Mouse (Mus musculus) spleen, postnatal 36 days (tissue): ENCODE results near the gene Mecom.

Source experiments
- DNase-seq, 2 experiments: peaks; one replicate each; pipeline ENCODE4 v3.0.0; 2022; ENCODE audit warnings: low spot score in 2 of 2, mixed read lengths in 1 of 2

Mecom gene

GRCm38 (mm10) chr3:30483006-30483684, 64.7 kb downstream of the Mecom start:
- DNase-seq = no peak

- no peak for DNase-seq
These were observed 66.1 kb downstream of the Mecom start for GRCm38 (mm10) chr3:30481682-30482081.

- DNase-seq = no peak
These were observed 67.3 kb downstream of the Mecom start for GRCm38 (mm10) chr3:30480551-30480950.

- no peak for DNase-seq
These were observed 69.6 kb downstream of the Mecom start for GRCm38 (mm10) chr3:30478252-30478651.

DNA sequence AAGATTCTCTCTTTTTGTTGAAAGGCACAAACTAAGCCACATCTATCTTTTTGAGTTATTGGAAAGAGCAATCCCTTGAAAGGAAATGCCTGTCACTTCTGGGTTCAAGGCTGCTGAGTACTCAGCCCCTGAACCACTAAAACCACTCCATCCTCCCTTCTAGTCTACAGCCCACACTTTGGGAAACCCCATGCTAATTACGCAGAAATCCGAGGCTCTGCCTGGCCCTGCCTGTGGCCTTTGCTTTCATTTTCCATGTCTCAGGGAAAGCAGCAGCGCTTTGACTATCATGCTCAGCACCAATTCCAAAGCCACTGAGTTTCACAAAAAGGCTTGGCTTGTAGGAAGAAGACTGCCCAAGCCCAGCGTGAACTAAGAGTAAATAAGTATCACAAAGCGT, 70.8 kb downstream of the Mecom start:
- no peak for DNase-seq

DNA sequence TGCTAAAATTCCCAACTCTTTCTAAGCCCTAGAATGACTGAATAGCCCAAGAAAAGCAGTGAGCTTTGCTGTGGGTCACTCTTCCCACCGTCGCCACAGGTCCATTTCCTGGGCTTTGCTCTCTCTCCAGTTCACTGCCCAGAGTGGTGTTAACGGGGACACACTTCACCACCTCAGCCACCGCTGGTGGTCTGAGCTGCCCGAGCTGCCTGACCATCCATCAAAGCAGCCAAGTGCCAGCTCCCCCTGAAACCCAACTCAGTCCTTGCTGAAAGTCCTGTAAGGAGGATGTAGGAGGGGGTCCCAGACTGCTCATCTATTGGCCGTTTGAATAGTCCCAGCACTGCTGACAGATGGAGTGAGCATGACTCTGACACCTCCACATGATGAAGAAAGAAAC, 72.2 kb downstream of the Mecom start:
- no peak for DNase-seq

DNA sequence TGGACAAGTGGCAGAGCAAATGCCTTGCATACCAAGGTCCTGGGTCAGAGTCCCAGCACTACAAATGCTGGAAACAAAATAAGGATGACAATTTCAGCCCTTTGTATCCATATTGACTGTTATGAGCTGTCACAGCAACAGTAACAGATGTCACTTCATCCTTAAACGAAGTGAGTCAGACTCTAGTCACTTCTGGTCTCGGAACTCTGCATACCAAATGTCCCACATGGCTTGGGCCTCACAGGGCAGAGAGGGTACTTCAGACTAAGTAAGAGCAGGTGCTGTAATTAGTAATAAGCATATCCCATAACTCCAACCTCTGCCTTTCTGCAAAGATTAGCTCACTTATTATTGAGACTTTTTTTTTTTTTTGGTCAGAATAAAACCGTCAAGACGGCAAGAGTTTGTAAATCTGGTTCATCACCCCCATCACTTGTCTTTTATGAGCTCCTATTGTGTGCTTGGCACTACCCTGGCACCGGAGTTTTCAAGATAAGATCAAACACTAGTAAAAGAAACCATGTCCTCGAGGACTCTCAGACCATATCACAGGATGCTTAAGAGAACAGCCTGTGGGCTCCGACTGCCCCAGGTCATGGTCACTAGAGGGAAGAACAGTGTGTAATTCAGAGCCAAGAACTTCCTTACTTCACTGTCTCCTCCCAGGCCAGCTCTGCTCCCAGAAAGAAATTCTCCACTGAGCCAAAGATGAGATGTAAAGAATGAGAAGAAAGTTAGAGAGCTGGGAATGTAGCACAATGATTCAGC, 79.6 kb downstream of the Mecom start:
- DNase-seq = no peak

- DNase-seq = no peak
These were observed 81.7 kb downstream of the Mecom start for GRCm38 (mm10) chr3:30466031-30466650.

- no peak for DNase-seq
These were observed 83.3 kb downstream of the Mecom start for GRCm38 (mm10) chr3:30464497-30464896.

- DNase-seq = no peak
These were observed 86.0 kb downstream of the Mecom start for GRCm38 (mm10) chr3:30461831-30462230.

- DNase-seq = no peak
These were observed 86.8 kb downstream of the Mecom start for GRCm38 (mm10) chr3:30460890-30461578.

DNA sequence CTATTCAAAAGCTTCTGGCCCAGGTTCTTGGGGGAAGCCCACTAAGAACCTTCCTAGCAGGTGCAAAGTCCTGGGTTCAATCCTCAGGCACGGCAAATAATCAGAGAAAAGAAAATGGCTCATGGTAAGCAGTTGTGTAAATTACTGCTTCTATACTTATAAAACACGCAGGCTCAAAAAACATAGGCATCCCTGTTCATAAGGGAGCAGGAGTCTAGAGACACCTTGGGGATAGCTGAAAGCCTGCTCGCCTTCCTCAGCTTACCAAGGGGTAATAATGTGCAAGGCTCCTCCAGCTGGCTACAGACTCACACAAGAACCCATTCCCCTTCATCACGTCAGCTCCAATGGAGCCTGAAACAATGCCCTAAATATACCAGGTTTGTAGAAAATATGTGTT, 88.2 kb downstream of the Mecom start:
- DNase-seq = no peak

DNA sequence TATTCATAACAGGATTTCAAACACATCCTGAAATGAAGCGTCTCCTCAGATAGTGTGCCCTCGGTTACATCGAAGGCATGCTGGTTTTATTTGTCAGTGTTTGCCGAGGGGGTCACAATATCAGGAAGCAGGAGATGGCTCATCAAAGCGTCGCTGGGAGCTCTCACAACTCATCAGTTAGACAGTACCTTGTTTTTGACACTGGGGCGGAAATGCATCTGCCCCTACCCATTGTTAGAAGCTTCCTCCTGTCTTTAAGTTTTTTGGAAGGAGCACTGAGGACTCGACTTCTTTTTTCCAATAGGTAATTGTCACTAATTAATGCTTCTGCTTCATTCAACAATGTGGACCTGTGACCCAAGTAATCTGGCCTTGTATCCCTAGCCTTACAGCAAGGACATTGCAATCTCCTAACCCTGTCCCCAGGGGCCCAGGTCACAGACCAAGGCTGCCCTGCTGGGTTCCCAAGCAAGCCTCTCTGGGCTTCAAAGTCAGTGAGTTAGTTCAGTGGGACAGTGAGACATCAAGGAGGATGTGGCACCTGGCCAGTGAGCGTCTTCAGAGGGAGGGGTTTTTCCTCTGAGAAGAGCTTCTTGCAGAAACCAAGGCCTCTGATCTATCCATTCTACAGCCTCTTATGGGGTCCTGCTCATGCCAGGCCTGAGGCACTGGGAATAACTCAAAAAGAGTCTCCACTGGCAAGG, 89.7 kb downstream of the Mecom start:
- DNase-seq = no peak

GRCm38 (mm10) chr3:30455902-30456301, 91.9 kb downstream of the Mecom start:
- DNase-seq = no peak

GRCm38 (mm10) chr3:30453546-30454455, 94.0 kb downstream of the Mecom start:
- no peak for DNase-seq

GRCm38 (mm10) chr3:30453046-30453445, 94.8 kb downstream of the Mecom start:
- DNase-seq = no peak

GRCm38 (mm10) chr3:30452511-30452910, 95.3 kb downstream of the Mecom start:
- no peak for DNase-seq

DNA sequence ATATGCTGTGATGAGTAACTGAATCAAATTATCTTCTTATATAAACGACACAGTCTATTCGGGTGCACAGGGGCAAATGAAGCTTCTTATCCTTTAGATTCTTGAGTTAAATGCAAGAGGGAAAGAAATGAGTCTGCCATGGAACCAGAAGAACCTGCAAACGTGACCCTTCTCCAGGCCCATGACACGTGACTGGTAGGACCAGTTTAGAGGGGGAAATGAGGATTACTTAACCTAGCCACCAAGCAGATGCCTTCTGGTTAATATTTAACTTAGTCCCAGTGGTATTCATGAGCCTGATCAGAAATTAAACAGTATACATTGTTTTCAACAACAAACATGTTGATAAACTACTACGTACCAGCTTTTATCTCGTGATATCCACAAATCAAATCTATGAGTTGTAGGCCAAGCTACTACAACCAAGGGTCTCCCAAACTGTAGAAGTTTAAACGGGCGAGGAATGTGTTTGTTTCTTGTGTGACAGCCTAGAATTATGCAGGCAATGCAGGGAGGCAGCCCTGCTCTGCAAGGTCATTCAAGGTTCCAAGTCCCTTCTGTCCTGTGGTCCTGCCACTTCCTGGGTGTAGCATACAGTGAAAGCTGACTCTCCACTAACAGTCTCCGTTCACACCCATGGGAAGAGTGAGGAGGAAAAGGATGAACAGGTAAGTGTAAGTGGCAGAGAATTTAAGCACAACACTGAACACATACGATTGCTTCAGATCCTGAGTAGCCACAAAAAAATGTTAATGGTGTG, 97.4 kb downstream of the Mecom start:
- DNase-seq = no peak

DNA sequence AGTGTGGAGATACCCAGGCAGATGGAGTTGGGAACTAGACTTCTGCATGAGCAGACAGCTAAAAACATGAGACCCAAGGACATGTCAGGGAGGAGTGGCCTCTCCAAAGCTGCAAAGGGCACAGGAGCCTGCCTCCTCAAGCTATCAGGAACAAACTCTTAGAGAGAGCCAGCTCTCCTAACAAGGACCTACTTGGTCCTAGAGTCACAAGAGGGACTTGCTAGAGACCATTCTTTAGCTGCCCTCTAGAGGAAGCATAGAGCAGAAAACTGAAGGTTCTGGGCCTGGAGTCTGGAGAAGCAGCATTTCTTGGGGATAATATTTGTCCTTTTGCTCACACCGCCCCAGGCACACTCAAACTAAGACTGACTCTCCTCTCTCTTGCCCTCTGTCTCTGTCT, 99.2 kb downstream of the Mecom start:
- no peak for DNase-seq

DNA sequence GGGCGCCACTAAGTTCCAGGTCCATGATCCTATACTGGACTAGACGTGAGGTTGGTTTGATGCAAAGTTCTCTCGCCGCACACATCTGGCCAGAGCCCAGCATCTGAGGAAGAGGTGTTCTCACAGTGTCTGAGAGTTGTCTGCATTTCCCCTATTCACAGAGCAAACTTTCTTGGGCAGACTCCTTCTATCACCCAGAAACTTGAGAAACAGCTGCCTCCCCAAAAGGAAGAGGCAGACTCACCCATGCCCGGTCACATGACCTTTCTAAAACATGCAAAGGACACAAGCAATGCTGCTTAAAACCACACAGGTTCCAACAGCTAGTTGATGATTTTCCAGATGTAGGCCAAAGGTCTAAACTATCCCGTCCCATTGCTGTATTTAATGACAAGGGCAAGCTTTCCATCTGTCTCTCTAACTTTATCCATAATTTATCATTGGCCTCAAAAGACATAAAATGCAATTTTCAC, 101.8 kb downstream of the Mecom start:
- DNase-seq = no peak
